Mouse (Mus musculus): ENCODE measurements around the gene Zfp324.
"Not testable (repeated sequence)": the region's sequence is repeated elsewhere in the genome, so short reads cannot be mapped to it uniquely, and the experiment has no call there.

The Zfp324 gene

GRCm38 (mm10) chr7:12965678-12966091, at the start of gene Zfp324:
Gene Zfp324 (plus strand): TSS chr7:12965838.
- peak; percentile 92 for DNase-seq (ENCODE audit: low read depth, low spot score)

DNA sequence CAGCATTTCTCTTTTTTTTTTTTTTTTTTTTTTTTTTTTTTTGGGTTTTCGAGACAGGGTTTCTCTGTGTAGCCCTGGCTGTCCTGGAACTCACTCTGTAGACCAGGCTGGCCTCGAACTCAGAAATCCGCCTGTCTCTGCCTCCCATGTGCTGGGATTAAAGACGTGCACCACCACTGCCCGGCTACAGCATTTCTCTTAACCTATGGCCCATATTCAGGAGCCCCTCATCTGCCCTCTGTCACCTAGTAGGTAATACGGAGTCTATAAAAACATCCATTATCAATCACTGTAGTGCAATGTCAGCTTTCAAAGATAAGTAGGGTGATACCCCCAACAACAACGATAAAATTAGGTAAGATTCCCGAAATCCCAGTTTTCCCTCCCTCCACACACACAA, 45.1 kb upstream of the Zfp324 start:
- not testable (repeated sequence) for DNase-seq (ENCODE audit: low read depth, low spot score)

GRCm38 (mm10) chr7:12921318-12921704, 44.3 kb upstream of the Zfp324 start:
- DNase-seq (ENCODE audit: low read depth, low spot score), result no peak

GRCm38 (mm10) chr7:12921705-12922465, 43.8 kb upstream of the Zfp324 start, which contains the start of gene Rps5:
Gene Rps5 (plus strand): TSS chr7:12922290.
- peak; percentile 99 for DNase-seq (ENCODE audit: low read depth, low spot score)

GRCm38 (mm10) chr7:12922729-12923128, 42.9 kb upstream of the Zfp324 start:
- DNase-seq (ENCODE audit: low read depth, low spot score), result no peak

DNA sequence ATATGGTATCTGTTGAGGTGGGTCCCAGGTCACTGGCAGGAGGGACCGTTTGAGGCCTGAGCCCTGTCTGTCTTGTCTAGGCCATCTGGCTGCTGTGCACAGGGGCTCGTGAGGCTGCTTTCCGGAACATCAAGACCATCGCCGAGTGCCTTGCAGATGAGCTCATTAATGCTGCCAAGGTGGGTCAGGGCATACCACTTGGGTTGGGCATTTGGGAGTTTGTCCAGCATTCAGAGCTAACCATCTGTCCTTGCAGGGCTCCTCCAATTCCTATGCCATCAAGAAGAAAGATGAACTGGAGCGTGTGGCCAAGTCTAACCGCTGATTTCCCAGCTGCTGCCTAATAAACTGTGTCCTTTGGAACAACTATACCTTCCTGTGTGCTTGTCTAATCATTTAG, 39.3 kb upstream of the Zfp324 start:
- no peak for DNase-seq (ENCODE audit: low read depth, low spot score)

GRCm38 (mm10) chr7:12927191-12927680, 38.4 kb upstream of the Zfp324 start, which contains the start of gene Rnf225:
Gene Rnf225 (plus strand): TSS chr7:12927416.
- DNase-seq (ENCODE audit: low read depth, low spot score), result peak; percentile 22

DNA sequence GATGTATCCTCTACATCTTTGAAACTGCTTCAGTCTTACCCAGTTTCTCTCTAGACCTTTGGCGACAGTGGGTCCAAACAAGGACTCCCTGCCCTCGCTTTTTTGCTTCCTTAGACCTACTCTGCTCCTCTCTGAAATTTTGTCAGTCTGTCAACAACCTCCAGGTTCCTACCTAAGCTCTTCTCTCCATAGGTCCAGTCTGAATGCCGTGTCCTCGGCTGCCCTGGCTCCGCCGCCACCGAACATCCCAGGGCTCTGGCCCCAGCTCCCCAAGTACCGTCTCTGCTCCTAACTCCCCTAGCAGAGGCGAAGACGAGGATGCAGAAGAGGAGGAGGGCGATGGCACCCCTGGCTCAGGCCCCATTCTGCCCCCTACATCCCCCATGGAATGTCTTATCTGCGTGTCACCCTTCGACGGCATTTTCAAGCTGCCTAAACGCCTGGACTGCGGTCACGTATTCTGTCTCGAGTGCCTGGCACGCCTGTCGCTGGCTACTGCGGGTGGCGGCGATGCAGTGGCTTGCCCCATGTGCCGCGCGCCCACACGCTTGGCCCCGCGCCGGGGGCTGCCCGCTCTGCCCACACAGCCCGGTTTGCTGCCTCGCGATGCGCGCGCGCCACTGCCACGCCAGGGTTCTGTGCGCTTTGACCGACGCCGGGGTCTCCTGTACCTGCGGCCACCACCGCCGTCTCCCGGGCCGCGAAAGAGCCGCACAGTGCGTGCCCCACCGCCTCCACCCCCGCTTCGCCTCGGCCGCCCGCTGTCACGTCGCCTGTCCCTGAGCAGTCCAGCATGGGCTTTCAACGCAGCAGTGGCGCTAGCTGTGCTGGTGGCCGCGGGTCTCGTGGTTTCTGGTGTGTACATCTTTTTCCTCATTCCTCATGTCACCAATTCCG, 37.7 kb upstream of the Zfp324 start:
- DNase-seq (ENCODE audit: low read depth, low spot score), result peak; percentile 24

DNA sequence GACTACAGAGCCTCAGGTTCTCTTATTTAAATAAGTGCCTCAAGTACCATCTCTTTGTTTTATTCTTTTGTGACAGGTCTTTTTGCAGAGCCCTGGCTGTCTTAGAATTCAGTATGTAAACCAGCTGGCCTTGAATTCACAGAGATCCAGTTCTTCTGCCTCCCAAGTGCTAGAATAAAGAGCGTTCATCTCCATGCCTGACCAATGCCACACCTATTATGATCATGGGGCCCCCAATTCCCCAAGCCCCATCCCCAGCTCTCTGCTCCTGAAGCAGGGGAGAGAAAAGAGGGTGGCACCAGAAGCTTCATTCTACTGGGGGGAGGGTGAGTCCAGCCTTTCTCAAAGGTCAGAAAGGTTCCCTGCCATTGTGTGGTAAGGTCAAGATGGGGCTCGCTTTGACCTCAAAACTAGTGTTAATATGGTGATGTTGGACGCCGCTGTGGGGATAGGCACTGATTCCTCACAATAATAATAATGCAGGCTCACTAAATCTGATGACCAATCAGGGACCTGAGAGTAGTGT, 32.0 kb upstream of the Zfp324 start:
- DNase-seq (ENCODE audit: low read depth, low spot score), result no peak

GRCm38 (mm10) chr7:12934808-12935207, 30.8 kb upstream of the Zfp324 start:
- no peak for DNase-seq (ENCODE audit: low read depth, low spot score)

- not testable (repeated sequence) for DNase-seq (ENCODE audit: low read depth, low spot score)
These were observed 28.3 kb upstream of the Zfp324 start for GRCm38 (mm10) chr7:12937254-12937803.

- DNase-seq (ENCODE audit: low read depth, low spot score), result no peak
These were observed 25.0 kb upstream of the Zfp324 start for GRCm38 (mm10) chr7:12940599-12940998.

- DNase-seq (ENCODE audit: low read depth, low spot score), result peak; percentile 71
These were observed 22.1 kb upstream of the Zfp324 start for GRCm38 (mm10) chr7:12943488-12943887.

DNA sequence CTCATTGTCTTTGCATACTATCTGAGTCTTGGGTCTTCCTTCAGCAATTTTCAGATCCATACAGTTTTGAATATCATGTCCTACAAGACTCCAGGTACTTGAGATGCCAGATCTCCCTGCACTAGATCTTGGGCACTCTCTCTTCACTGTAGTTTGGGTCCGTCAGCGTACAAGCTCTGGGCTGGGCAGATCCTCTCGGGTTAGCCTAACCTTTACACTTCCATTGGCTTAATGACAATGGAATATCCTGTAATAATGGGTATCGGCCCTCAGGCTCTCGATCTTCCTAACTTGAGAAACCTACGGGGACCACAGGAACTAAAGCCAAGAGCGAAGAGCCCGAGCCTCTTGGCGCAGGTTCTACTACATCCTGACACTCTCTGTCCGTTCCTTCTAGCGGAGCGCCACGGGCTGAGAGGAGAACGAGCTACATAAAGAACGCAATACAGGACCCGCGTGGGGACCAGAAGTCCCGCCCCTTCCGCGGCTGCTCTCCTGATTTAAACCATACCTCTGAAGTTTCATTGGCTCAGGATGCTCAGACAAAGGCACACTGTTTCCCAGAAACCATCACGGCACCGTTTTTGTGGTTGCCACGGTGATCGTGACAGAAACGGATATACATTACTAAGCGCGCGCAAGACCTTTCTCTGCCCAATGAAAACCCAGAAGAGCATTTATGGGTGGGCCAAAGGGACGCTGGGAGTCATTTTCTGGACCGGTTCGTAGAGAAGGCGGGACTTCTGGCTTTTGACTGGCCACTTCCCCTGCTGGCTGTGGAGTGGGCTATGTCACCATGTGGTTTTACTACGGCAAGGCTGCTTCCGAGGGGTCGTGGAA, 16.4 kb upstream of the Zfp324 start:
- peak; percentile 96 for DNase-seq (ENCODE audit: low read depth, low spot score)

DNA sequence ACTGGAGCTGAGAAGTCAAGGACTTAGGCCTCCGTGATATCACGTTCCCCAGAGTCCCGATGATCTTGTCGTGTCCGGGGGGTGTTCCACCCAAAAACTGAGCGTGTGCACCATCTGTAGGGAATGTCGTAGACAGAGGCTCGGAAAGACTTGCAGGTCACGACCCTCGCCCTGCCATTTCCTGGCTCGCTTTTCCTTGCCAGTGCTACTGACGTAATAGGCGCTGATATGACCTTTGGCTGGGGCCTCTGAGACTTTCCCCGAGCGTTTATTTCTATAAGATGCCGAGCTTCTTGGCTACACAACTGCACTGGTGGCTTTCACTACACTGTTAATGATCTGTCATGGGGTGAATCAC, 15.8 kb upstream of the Zfp324 start:
- DNase-seq (ENCODE audit: low read depth, low spot score), result no peak

- DNase-seq (ENCODE audit: low read depth, low spot score), result peak; percentile 42
These were observed 10.7 kb upstream of the Zfp324 start for GRCm38 (mm10) chr7:12954896-12955295.

- no peak for DNase-seq (ENCODE audit: low read depth, low spot score)
These were observed 8.1 kb upstream of the Zfp324 start for GRCm38 (mm10) chr7:12957511-12957910.

- no peak for DNase-seq (ENCODE audit: low read depth, low spot score)
These were observed 6.7 kb upstream of the Zfp324 start for GRCm38 (mm10) chr7:12958948-12959347.

DNA sequence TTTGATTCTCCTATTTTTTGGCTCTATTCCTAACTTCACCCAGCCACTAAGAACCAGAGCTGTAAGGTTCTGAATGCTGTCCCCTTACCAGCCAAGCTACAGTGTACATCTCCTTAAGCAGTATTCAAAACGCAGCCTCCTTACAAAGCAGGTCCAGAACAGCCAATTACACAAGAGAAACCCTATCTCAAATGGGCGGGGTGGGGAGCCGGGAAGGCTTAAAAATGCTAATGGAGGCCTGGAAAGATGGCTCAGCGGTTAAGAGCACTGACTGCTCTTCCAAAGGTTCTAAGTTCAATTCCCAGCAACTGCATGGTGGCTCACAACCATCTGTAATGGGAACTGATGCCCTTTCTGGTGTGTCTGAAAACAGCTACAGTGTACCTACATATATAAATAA, 5.9 kb upstream of the Zfp324 start:
- DNase-seq (ENCODE audit: low read depth, low spot score), result no peak

DNA sequence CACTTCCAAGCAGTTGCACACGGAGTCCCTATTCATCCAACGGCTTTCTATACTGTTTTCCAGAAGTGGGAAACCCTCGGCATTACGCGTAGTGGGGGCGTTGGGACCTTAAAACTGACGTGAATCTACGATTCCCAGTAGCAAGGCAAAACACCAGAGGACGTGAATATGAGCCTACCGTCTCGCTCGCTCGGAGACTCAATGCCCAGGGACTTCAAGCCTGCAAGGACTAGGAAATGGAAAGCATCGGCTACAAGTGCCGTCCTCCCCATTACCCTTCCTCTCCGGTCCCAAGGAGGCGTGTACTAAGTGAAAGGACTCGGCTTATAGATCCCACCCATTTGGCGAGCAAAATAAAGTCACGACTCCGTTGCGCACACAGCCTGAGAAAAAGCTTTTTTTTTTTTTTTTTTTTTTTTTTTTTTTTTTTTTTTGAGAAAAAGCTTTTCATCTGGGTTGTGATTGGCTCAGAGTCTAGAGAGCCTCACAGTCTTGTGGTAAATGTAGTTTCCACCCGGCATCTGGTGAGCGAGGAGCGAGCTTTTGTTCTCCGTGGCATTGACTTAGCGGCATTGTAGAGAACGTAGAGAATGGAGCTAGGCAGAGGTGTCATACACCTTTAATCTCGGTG, 4.0 kb upstream of the Zfp324 start:
- peak; percentile 67 for DNase-seq (ENCODE audit: low read depth, low spot score)

Measured in A20 (cell line).